Mouse (Mus musculus) kidney, embryonic 14.5 days (tissue): Measurements from ENCODE around the gene Mcts1. TPM values are rescaled to one million over a fixed set of nuclear protein-coding genes. Genes with fewer than 3 reads are reported as not detected.

ENCODE experiments used
- ATAC-seq: fragments of 200-750 bp; cut with Nextera tagmentation; 2 replicates; pipeline ENCODE4 v1.8.0; 2017; ENCODE audit warnings: moderate number of reproducible peaks, mild to moderate bottlenecking, moderate TSS enrichment, moderate library complexity; ENCODE audit not compliant: low FRiP score, low TSS enrichment
- H3K27ac ChIP-seq: fragments of 300-500 bp; sonication (generic); 2 replicates; pipeline ENCODE4 v1.5.1; 2014; ENCODE audit warnings: low read depth, mild to moderate bottlenecking, low read length, moderate library complexity, mixed read lengths
- H3K27me3 ChIP-seq: fragments of 300-500 bp; sonication (generic); 2 replicates; pipeline ENCODE4 v1.6.1; 2014; ENCODE audit warnings: mild to moderate bottlenecking, low read length; ENCODE audit not compliant: control insufficient read depth, insufficient read depth
- H3K36me3 ChIP-seq: fragments of 300-500 bp; sonication (generic); 2 replicates; pipeline ENCODE4 v1.6.1; 2014; ENCODE audit warnings: low read length, mixed read lengths; ENCODE audit not compliant: control insufficient read depth, insufficient read depth
- H3K4me1 ChIP-seq: fragments of 300-500 bp; sonication (generic); 2 replicates; pipeline ENCODE4 v1.6.1; 2014; ENCODE audit warnings: low read length, mixed read lengths; ENCODE audit not compliant: control insufficient read depth, insufficient read depth
- H3K4me2 ChIP-seq: fragments of 300-500 bp; sonication (generic); replicated peaks from 2 replicates; pipeline ENCODE4 v1.6.1; 2014; ENCODE audit warnings: low read depth, mild to moderate bottlenecking, low read length
- H3K4me3 ChIP-seq: fragments of 300-500 bp; sonication (generic); 2 replicates; pipeline ENCODE4 v1.5.1; 2014; ENCODE audit warnings: mild to moderate bottlenecking, low read length
- H3K9ac ChIP-seq: fragments of 300-500 bp; sonication (generic); 2 replicates; pipeline ENCODE4 v1.6.1; 2014; ENCODE audit warnings: low read depth, mild to moderate bottlenecking, low read length, moderate library complexity
- H3K9me3 ChIP-seq: fragments of 300-500 bp; sonication (generic); 2 replicates; pipeline ENCODE4 v1.6.1; 2016; ENCODE audit warnings: low read length; ENCODE audit not compliant: control insufficient read depth
- WGBS: fragments of 180-500 bp; shearing (Covaris S2); extraction: QIAGEN DNeasy Blood & Tissue Kit; methylation state at CpG from one replicate; pipeline ENCODE4 v1.1.7; 2014; 5-methylcytosine and 5-hydroxymethylcytosine counted together
- polyA plus RNA-seq: library from polyadenylated mRNA; unstranded; fragments of >200 nt; fragmentation: Nextera tagmentation; extraction: Ambion mirVana; gene quantifications from 2 replicates; pipeline ENCODE4 v1.2.1, GENCODE M21; 2014

Gene Mcts1
- polyA plus RNA-seq, 1 experiment from 2014 or later: 81.7 TPM

DNA sequence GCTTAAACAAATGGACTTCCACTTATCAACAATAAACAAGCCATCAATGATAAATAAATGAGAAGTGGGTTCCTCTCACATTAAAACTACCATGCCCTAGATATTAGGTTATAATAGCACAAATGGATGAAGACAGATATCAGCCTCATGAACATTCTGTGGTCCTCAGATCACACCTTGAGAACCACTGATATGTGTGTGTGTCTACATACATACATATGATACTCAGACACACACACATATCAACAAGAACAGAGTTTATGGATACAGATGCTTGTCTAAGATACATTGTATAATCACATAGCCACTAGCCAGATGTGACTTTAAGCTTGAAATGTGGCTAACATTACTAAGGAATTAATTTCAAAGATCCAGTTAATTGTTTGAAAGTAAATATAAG, 17.1 kb upstream of the Mcts1 start:
- Histone ChIP-seq H3K36me3 (no peaks in the 10 kb centered on the region), H3K9ac (no peak overlapping the region), H3K4me2 (no peak overlapping the region), H3K4me3 (no peak overlapping the region), H3K4me1 (no peaks in the 10 kb centered on the region), H3K9me3 (no peaks in the 10 kb centered on the region), H3K27ac (no peak overlapping the region), H3K27me3 (no peaks in the 10 kb centered on the region)
- no peak for ATAC-seq

DNA sequence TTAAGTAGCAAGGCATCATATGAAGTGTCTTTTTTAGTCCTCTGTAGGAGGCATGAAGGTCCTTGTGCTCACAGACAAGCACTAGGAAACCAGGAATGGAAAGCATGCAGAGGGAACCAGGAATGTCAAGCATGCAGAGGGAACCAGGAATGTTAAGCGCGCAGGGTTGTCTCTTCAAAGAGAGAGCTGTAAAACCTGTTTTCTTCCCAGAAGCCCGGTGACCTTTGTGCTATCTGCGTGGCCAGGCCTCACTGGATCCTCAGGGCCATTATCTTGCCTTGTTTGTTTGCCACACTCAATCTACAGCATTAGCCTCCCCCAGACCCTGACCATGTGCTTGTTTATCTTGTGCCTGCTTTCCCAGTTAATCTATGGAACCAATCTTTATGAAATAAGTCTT, 10.6 kb upstream of the Mcts1 start:
- Histone ChIP-seq H3K4me3 (no peak overlapping the region), H3K4me2 (no peak overlapping the region), H3K27me3 (no peaks in the 10 kb centered on the region), H3K27ac (no peak overlapping the region), H3K9me3 (no peaks in the 10 kb centered on the region), H3K9ac (no peak overlapping the region), H3K4me1 (no peaks in the 10 kb centered on the region), H3K36me3 (no peaks in the 10 kb centered on the region)
- no peak; the same call in 1 of the 2 replicates for ATAC-seq
- WGBS: 29% methylated on average over 4 of the region's 4 CpGs

DNA sequence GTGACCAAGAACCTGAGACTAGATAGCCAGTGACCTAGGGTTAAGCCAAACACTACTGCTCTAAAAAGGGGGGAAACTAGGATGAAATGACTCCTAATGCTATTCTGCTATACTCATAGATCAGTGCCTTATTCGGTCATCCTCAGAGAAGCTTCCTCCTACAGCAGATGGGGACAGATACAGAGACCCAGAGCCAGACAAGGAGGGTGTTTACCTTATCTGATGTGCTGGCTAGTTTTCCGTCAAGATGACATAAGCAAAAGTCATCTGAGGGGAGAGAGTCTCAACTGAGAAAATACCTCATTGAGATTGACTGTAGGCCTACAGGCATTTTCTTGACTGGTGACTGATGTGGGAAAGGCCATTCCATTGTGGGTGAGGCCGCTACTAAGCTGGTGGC, 8.6 kb upstream of the Mcts1 start:
- no peaks in the 10 kb centered on the region for H3K36me3 ChIP-seq
- no peak overlapping the region for H3K4me2 ChIP-seq
- H3K4me1 ChIP-seq: no peaks in the 10 kb centered on the region
- H3K27ac ChIP-seq: no peak overlapping the region
- WGBS: 86% methylated on average over 3 of the region's 3 CpGs
- no peaks in the 10 kb centered on the region for H3K27me3 ChIP-seq
- no peak for ATAC-seq
- H3K9ac ChIP-seq: no peak overlapping the region
- no peaks in the 10 kb centered on the region for H3K9me3 ChIP-seq
- no peak overlapping the region for H3K4me3 ChIP-seq

DNA sequence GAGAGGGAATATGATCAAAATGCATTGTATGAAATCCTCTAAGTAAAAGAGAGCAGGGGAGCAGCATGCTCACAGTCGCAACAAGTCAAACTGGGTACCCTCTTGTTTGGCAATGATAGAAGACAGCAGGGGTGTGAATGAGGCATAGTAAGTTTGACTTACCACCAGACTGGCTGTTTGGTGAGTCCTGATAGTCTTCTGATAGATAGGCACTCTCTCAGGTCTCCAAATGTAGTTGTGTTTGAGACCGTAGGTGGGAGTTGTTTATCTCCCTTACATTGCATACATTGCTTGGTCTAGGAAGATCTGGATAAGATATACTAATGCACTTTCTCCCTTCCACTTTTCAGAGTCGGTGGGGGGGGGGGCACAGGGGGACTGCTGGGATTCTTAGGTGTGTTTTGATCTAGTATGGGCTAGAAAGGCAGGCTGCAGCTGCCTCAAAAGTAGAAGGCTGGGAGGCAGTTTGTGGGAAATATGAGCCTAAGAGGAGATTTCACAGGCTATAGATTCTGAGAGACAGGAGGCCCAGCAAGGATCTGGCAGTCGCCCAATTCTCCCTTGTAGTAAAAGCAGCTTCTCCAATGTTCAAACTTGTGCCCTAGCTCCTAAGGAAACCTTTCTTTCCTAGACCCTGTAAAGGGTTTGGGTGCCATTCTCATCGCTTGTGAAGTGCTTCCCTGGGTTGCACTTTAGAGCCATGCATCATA, 7.0 kb upstream of the Mcts1 start:
- Histone ChIP-seq H3K9ac (no peak overlapping the region), H3K4me1 (no peaks in the 10 kb centered on the region), H3K27ac (no peak overlapping the region), H3K9me3 (no peaks in the 10 kb centered on the region), H3K36me3 (no peaks in the 10 kb centered on the region), H3K4me3 (no peak overlapping the region), H3K27me3 (no peaks in the 10 kb centered on the region), H3K4me2 (no peak overlapping the region)
- ATAC-seq: no peak
- 51% methylated on average over 5 of the region's 5 CpGs for WGBS

DNA sequence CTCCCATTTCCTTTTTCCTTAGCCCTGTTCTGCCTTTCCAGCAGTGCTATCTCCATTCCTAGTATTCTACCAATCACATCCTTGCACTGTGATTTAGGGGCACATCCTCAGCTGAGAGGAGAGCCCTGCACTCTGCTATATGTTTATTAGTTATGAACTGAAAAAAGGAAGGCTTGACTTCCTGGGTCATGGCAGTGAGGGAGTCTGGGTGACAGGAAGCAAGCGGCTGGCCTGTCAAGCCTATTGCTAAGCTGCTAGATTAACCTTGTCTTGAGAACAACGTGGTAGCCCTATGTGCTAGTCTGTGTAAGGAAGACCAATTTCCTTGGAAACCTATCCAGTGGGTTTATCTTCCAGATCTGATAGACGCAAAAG, 604 bp downstream of the Mcts1 start:
- WGBS: 31% methylated on average over 3 of the region's 3 CpGs
- ATAC-seq: peak; percentile 79
- H3K4me3 ChIP-seq: peak overlapping the region; percentile 50
- no peaks in the 10 kb centered on the region for H3K36me3 ChIP-seq
- H3K27ac ChIP-seq: peak overlapping the region; percentile 76; the same call in 1 of the 2 replicates
- no peaks in the 10 kb centered on the region for H3K9me3 ChIP-seq
- H3K4me2 ChIP-seq: peak overlapping the region; percentile 51
- no peaks in the 10 kb centered on the region for H3K27me3 ChIP-seq
- peak overlapping the region; percentile 54; the same call in 1 of the 2 replicates for H3K9ac ChIP-seq
- no peaks in the 10 kb centered on the region for H3K4me1 ChIP-seq

DNA sequence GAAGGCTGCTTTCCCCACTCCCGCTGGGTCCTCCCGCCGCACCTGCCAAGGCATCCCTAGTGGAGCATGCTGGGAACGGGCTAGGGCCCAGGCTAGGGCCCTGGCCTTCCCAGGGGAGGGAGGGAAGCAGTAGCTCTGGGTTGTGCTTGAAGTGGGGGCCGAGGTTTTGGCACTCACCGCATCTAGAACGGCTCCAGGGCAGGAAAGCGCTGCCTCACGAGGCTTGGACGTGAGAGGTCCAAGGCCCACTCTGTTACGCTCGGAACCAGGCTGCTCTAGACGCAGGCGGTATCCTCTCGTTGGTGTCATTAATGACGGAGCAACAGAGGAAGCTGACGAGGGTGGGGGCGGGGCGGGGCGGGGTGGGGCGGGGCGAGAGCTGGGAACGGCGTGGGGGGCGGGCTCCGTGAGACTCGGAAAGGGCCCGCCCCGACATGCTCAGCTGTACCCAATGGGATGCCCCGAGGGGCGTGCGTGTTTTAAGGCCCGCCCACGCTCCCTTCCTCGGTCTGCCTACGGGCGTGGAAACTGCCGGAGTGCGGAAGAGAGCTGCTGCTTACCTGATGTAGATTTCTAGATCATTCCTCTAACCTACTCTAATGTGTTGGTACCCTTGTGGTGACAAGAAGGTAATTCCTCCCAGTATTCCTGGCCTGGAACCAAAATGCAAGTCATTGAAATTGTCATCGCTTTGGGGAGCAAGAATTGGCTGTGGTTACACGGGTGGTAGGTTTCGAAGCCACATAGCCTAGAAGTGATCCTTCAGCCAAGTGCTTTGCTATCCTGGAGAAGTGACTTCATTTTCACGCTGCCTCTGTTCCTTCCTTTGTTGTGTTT, 34.6 kb downstream of the Mcts1 start, which contains the start of gene C1galt1c1:
TSS of gene C1galt1c1 (minus strand) at position 287 of the 837 bp plus-strand sequence.
- Histone ChIP-seq H3K4me3 (peak within 1 kb of the TSS; percentile 49), H3K4me2 (peak within 1 kb of the TSS; percentile 36), H3K27ac (peak within 1 kb of the TSS; percentile 80; the same call in 1 of the 2 replicates), H3K9me3 (no peaks in the 10 kb centered on the region), H3K9ac (peak within 1 kb of the TSS; percentile 60), H3K4me1 (no peaks in the 10 kb centered on the region), H3K27me3 (no peaks in the 10 kb centered on the region), H3K36me3 (no peaks in the 10 kb centered on the region; the same call in 1 of the 2 replicates)
- peak; percentile 99 for ATAC-seq
- WGBS: 21% methylated on average over 43 of the region's 43 CpGs

DNA sequence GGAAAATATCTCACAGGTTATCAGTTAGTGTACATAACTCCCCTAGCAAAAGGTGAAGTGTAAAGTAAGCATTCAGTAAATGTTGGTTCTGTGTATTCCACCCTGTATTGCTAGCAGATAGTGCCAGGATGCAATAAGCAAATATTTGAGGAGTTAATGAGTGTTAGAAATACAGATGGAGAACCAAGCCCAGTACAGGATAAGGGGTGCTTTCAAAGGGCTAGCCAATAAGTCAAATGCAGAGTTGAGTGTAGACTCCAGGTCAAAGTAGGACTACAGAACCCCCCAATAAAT, 35.2 kb downstream of the Mcts1 start:
- no peaks in the 10 kb centered on the region for H3K9me3 ChIP-seq
- no peaks in the 10 kb centered on the region for H3K27me3 ChIP-seq
- peak overlapping the region; percentile 49; the same call in 1 of the 2 replicates for H3K4me3 ChIP-seq
- H3K4me1 ChIP-seq: no peaks in the 10 kb centered on the region
- H3K9ac ChIP-seq: no peak overlapping the region
- H3K4me2 ChIP-seq: peak overlapping the region; percentile 36
- ATAC-seq: no peak
- no peaks in the 10 kb centered on the region; the same call in 1 of the 2 replicates for H3K36me3 ChIP-seq
- H3K27ac ChIP-seq: no peak overlapping the region

DNA sequence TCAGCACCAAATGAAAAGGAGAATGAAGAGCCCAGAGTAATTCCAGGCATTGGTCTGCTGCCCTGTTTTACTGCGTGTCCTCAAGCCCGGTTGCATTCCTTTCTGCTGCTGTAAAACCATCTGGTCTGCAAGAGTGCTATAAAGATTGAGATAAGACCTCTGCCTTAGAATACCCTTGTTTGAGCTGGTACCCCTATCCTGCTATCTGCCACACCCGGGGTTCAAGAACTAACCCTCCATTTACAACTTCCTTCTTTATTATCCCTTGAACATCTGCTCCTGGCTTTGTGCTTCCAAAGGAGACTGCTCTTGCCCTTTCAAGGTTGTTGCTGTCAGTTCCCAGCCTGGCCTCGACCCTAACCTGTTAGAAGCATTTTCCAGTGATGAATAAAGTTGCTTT, 41.1 kb downstream of the Mcts1 start:
- H3K4me1 ChIP-seq: no peaks in the 10 kb centered on the region
- H3K9me3 ChIP-seq: no peaks in the 10 kb centered on the region
- no peak overlapping the region for H3K27ac ChIP-seq
- H3K27me3 ChIP-seq: no peaks in the 10 kb centered on the region
- H3K4me3 ChIP-seq: no peak overlapping the region
- H3K9ac ChIP-seq: no peak overlapping the region
- ATAC-seq: no peak
- WGBS: 37% methylated on average over 4 of the region's 4 CpGs
- H3K4me2 ChIP-seq: no peak overlapping the region
- no peaks in the 10 kb centered on the region for H3K36me3 ChIP-seq

DNA sequence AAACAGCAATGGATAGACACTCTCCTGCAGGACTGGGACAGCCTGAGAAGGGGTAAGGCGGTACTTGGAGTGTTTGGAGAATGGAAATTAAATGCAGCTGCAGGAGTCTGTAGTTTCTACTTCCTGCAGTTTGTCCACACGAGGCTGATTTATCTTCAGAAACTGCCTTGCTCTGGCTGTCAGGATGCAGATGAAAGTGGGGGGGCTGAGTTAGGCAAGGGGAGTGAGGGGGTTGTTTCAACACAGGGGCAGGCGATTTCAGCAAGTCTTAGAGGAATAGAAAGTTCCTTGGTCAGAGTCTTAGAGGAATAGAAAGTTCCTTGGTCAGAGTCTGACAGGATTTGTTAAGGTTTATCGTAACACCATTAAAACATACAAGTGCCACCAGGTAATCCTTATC, 41.8 kb downstream of the Mcts1 start:
- no peak for ATAC-seq
- no peaks in the 10 kb centered on the region for H3K27me3 ChIP-seq
- H3K9me3 ChIP-seq: no peaks in the 10 kb centered on the region
- no peak overlapping the region for H3K27ac ChIP-seq
- WGBS: 61% methylated on average over 4 of the region's 4 CpGs
- no peak overlapping the region for H3K9ac ChIP-seq
- no peak overlapping the region for H3K4me2 ChIP-seq
- H3K4me1 ChIP-seq: no peaks in the 10 kb centered on the region
- H3K4me3 ChIP-seq: no peak overlapping the region
- no peaks in the 10 kb centered on the region for H3K36me3 ChIP-seq
